Mouse (Mus musculus): ENCODE results near the gene Ganc. TPM values are rescaled to one million over a fixed set of nuclear protein-coding genes. Genes with fewer than 3 reads are reported as not detected.

Gene Ganc
- polyA plus RNA-seq (2012; rRNA removed) = 6.8 and 6.9 TPM in 2 replicates

GRCm38 (mm10) chr2:120403653-120403985, at the start of gene Ganc:
Ganc (plus strand) TSS chr2:120403896.
- TF ChIP-seq CTCF (IDR thresholded peaks at IDR 0.05; ENCODE audit: borderline replicate concordance, extremely low read depth, insufficient read depth, insufficient read length) = no peak; the same call in 1 of the 2 replicates
- no peak for TF ChIP-seq POLR2A (IDR thresholded peaks at IDR 0.05; ENCODE audit: borderline replicate concordance, extremely low read depth, insufficient read depth, insufficient read length, poor library complexity, severe bottlenecking)
- DNase-seq (ENCODE audit: low read depth) = no peak

GRCm38 (mm10) chr2:120360425-120360824, 43.3 kb upstream of the Ganc start:
- TF ChIP-seq CTCF (IDR thresholded peaks at IDR 0.05; ENCODE audit: borderline replicate concordance, extremely low read depth, insufficient read depth, insufficient read length) = no peak
- no peak for TF ChIP-seq POLR2A (IDR thresholded peaks at IDR 0.05; ENCODE audit: borderline replicate concordance, extremely low read depth, insufficient read depth, insufficient read length, poor library complexity, severe bottlenecking)
- DNase-seq (ENCODE audit: low read depth) = no peak

GRCm38 (mm10) chr2:120366501-120366900, 37.2 kb upstream of the Ganc start:
- TF ChIP-seq CTCF (IDR thresholded peaks at IDR 0.05; ENCODE audit: borderline replicate concordance, extremely low read depth, insufficient read depth, insufficient read length) (no peak), POLR2A (IDR thresholded peaks at IDR 0.05; ENCODE audit: borderline replicate concordance, extremely low read depth, insufficient read depth, insufficient read length, poor library complexity, severe bottlenecking) (no peak)

GRCm38 (mm10) chr2:120367416-120368207, 36.1 kb upstream of the Ganc start:
- TF ChIP-seq CTCF (IDR thresholded peaks at IDR 0.05; ENCODE audit: borderline replicate concordance, extremely low read depth, insufficient read depth, insufficient read length) (no peak), POLR2A (IDR thresholded peaks at IDR 0.05; ENCODE audit: borderline replicate concordance, extremely low read depth, insufficient read depth, insufficient read length, poor library complexity, severe bottlenecking) (no peak)
- DNase-seq (ENCODE audit: low read depth) = no peak

More at GRCm38 (mm10) chr2:120366501-120366900, 37.2 kb upstream of the Ganc start:
- DNase-seq (ENCODE audit: low read depth) = no peak

GRCm38 (mm10) chr2:120373858-120374257, 29.8 kb upstream of the Ganc start:
- peak; percentile 7 for DNase-seq (ENCODE audit: low read depth)
- TF ChIP-seq POLR2A (IDR thresholded peaks at IDR 0.05; ENCODE audit: borderline replicate concordance, extremely low read depth, insufficient read depth, insufficient read length, poor library complexity, severe bottlenecking) = no peak

- no peak for DNase-seq (ENCODE audit: low read depth)
- no peak for TF ChIP-seq POLR2A (IDR thresholded peaks at IDR 0.05; ENCODE audit: borderline replicate concordance, extremely low read depth, insufficient read depth, insufficient read length, poor library complexity, severe bottlenecking)
- no peak for TF ChIP-seq CTCF (IDR thresholded peaks at IDR 0.05; ENCODE audit: borderline replicate concordance, extremely low read depth, insufficient read depth, insufficient read length)
Measured at GRCm38 (mm10) chr2:120386264-120386663, 17.4 kb upstream of the Ganc start.

GRCm38 (mm10) chr2:120387291-120387690, 16.4 kb upstream of the Ganc start:
- no peak for TF ChIP-seq CTCF (IDR thresholded peaks at IDR 0.05; ENCODE audit: borderline replicate concordance, extremely low read depth, insufficient read depth, insufficient read length)
- TF ChIP-seq POLR2A (IDR thresholded peaks at IDR 0.05; ENCODE audit: borderline replicate concordance, extremely low read depth, insufficient read depth, insufficient read length, poor library complexity, severe bottlenecking) = no peak
- DNase-seq (ENCODE audit: low read depth) = no peak

- no peak for DNase-seq (ENCODE audit: low read depth)
- TF ChIP-seq CTCF (IDR thresholded peaks at IDR 0.05; ENCODE audit: borderline replicate concordance, extremely low read depth, insufficient read depth, insufficient read length) (no peak), POLR2A (IDR thresholded peaks at IDR 0.05; ENCODE audit: borderline replicate concordance, extremely low read depth, insufficient read depth, insufficient read length, poor library complexity, severe bottlenecking) (no peak)
Measured at GRCm38 (mm10) chr2:120389376-120389775, 14.3 kb upstream of the Ganc start.

GRCm38 (mm10) chr2:120390934-120391333, 12.8 kb upstream of the Ganc start:
- TF ChIP-seq CTCF (IDR thresholded peaks at IDR 0.05; ENCODE audit: borderline replicate concordance, extremely low read depth, insufficient read depth, insufficient read length) (no peak), POLR2A (IDR thresholded peaks at IDR 0.05; ENCODE audit: borderline replicate concordance, extremely low read depth, insufficient read depth, insufficient read length, poor library complexity, severe bottlenecking) (no peak)

GRCm38 (mm10) chr2:120392406-120392805, 11.3 kb upstream of the Ganc start:
- no peak for DNase-seq (ENCODE audit: low read depth)
- no peak for TF ChIP-seq CTCF (IDR thresholded peaks at IDR 0.05; ENCODE audit: borderline replicate concordance, extremely low read depth, insufficient read depth, insufficient read length)
- no peak for TF ChIP-seq POLR2A (IDR thresholded peaks at IDR 0.05; ENCODE audit: borderline replicate concordance, extremely low read depth, insufficient read depth, insufficient read length, poor library complexity, severe bottlenecking)

More at GRCm38 (mm10) chr2:120390934-120391333, 12.8 kb upstream of the Ganc start:
- no peak for DNase-seq (ENCODE audit: low read depth)

- DNase-seq (ENCODE audit: low read depth) = no peak
- TF ChIP-seq POLR2A (IDR thresholded peaks at IDR 0.05; ENCODE audit: borderline replicate concordance, extremely low read depth, insufficient read depth, insufficient read length, poor library complexity, severe bottlenecking) (no peak), CTCF (IDR thresholded peaks at IDR 0.05; ENCODE audit: borderline replicate concordance, extremely low read depth, insufficient read depth, insufficient read length) (no peak)
Measured at GRCm38 (mm10) chr2:120397951-120398350, 5.7 kb upstream of the Ganc start.

- TF ChIP-seq POLR2A (IDR thresholded peaks at IDR 0.05; ENCODE audit: borderline replicate concordance, extremely low read depth, insufficient read depth, insufficient read length, poor library complexity, severe bottlenecking) (no peak), CTCF (IDR thresholded peaks at IDR 0.05; ENCODE audit: borderline replicate concordance, extremely low read depth, insufficient read depth, insufficient read length) (no peak)
Measured at GRCm38 (mm10) chr2:120402813-120403212, 883 bp upstream of the Ganc start.

More at GRCm38 (mm10) chr2:120402813-120403212, 883 bp upstream of the Ganc start:
- no peak for DNase-seq (ENCODE audit: low read depth)
